Mouse (Mus musculus) spleen, adult 2 months (tissue): ENCODE results near the gene Ybx2. TPM values are rescaled to one million over a fixed set of nuclear protein-coding genes. Genes with fewer than 3 reads are reported as not detected.
A peak's percentile ranks its signal among the peaks of the same experiment; 100 is the strongest.

ENCODE experiments used
- DNase-seq, 2 experiments: peaks; one replicate each; pipeline versions ENCODE4 v3.0.0 to v3.0.0-alpha.2; 2012 to 2021; ENCODE audit warnings: low spot score in 2 of 2, low read depth in 1 of 2
- H3K27ac ChIP-seq: fragments of 200-500 bp; 2 replicates; pipeline ENCODE4 v1.5.1; 2012; ENCODE audit warnings: low read length, inconsistent platforms; ENCODE audit not compliant: insufficient read depth
- H3K27me3 ChIP-seq: fragments of 200-500 bp; 2 replicates; pipeline ENCODE4 v1.6.1; 2012; ENCODE audit warnings: mild to moderate bottlenecking, moderate library complexity, low read length, inconsistent platforms; ENCODE audit not compliant: control insufficient read depth, insufficient read depth
- H3K36me3 ChIP-seq: fragments of 200-500 bp; 2 replicates; pipeline ENCODE4 v1.6.1; 2012; ENCODE audit warnings: mild to moderate bottlenecking, low read length, inconsistent platforms; ENCODE audit not compliant: control insufficient read depth, insufficient read depth
- H3K4me1 ChIP-seq: fragments of 200-500 bp; 2 replicates; pipeline ENCODE4 v1.6.1; 2011; ENCODE audit warnings: inconsistent platforms; ENCODE audit not compliant: control insufficient read depth, insufficient read depth, insufficient read length
- H3K4me3 ChIP-seq: fragments of 200-500 bp; 2 replicates; pipeline ENCODE4 v1.5.1; 2011; ENCODE audit warnings: mild to moderate bottlenecking, inconsistent platforms; ENCODE audit not compliant: insufficient read depth, insufficient read length; ENCODE audit errors: extremely low read depth
- CTCF ChIP-seq: fragments of 200-500 bp; IDR thresholded peaks from 2 replicates; pipeline ENCODE4 v1.5.1; 2011; ENCODE audit warnings: mild to moderate bottlenecking, inconsistent platforms; ENCODE audit not compliant: insufficient read depth, insufficient read length, insufficient replicate concordance; ENCODE audit errors: extremely low read depth
- POLR2A ChIP-seq: fragments of 200-500 bp; IDR thresholded peaks from 2 replicates; pipeline ENCODE4 v1.6.1; 2011; ENCODE audit warnings: low read depth, low read length, inconsistent platforms
- WGBS: fragments of 180-500 bp; shearing (Covaris S2); methylation state at CpG from one replicate; pipeline ENCODE4 v1.1.7; 2018; 5-methylcytosine and 5-hydroxymethylcytosine counted together
- polyA plus RNA-seq: library from polyadenylated mRNA; depleted of rRNA; stranded (reverse); fragments of >200 nt; gene quantifications from 2 replicates; pipeline ENCODE4 v1.2.3, GENCODE M21; 2012; rRNA removed

Ybx2 gene
- polyA plus RNA-seq, result 0.36 TPM in 2 replicates

- Histone ChIP-seq H3K27ac (no peak within 1 kb of the TSS), H3K4me1 (peaks cover 21% of the 10 kb centered on the region), H3K4me3 (peak within 1 kb of the TSS; percentile 51; the same call in 1 of the 2 replicates), H3K27me3 (peaks cover 13% of the 10 kb centered on the region), H3K36me3 (no peaks in the 10 kb centered on the region)
- no peak for TF ChIP-seq CTCF
- no peak for TF ChIP-seq POLR2A
- 2% methylated on average over 55 of the region's 62 CpGs for WGBS
- peak in 1 of 2 experiments; percentile 87 for DNase-seq
Measured at GRCm38 (mm10) chr11:69935137-69935879, at the start of gene Ybx2. Gene Ybx2, plus strand, starts transcription at chr11:69935796.

- Histone ChIP-seq H3K36me3 (peaks cover 51% of the 10 kb centered on the region), H3K27ac (no peak overlapping the region)
- WGBS, result 80% methylated on average over 8 of the region's 8 CpGs
Measured at GRCm38 (mm10) chr11:69886907-69887635, 48.5 kb upstream of the Ybx2 start.

GRCm38 (mm10) chr11:69891482-69891881 lies 44.1 kb upstream of the Ybx2 start:
- TF ChIP-seq POLR2A (no peak), CTCF (no peak)
- Histone ChIP-seq H3K36me3 (peaks cover 25% of the 10 kb centered on the region), H3K27me3 (no peaks in the 10 kb centered on the region), H3K27ac (no peak overlapping the region), H3K4me1 (peaks cover 11% of the 10 kb centered on the region; the same call in 1 of the 2 replicates), H3K4me3 (no peak overlapping the region)
- 86% methylated on average over 4 of the region's 4 CpGs for WGBS
- DNase-seq, result no peak

More at GRCm38 (mm10) chr11:69886907-69887635, 48.5 kb upstream of the Ybx2 start:
- DNase-seq, result no peak
- peaks cover 5% of the 10 kb centered on the region; the same call in 1 of the 2 replicates for H3K4me1 ChIP-seq
- no peaks in the 10 kb centered on the region for H3K27me3 ChIP-seq
- H3K4me3 ChIP-seq, result no peak overlapping the region
- TF ChIP-seq CTCF, result no peak; the same call in 1 of the 2 replicates
- TF ChIP-seq POLR2A, result no peak

GRCm38 (mm10) chr11:69894671-69895070 lies 40.9 kb upstream of the Ybx2 start:
- H3K4me3 ChIP-seq, result peak overlapping the region; percentile 70
- no peaks in the 10 kb centered on the region for H3K27me3 ChIP-seq
- peak overlapping the region; percentile 98 for H3K27ac ChIP-seq
- WGBS, result 4% methylated on average over 5 of the region's 5 CpGs
- peak; percentile 65 to 87 for DNase-seq
- TF ChIP-seq CTCF (no peak), POLR2A (no peak; the same call in 1 of the 2 replicates)
- peaks cover 11% of the 10 kb centered on the region; the same call in 1 of the 2 replicates for H3K4me1 ChIP-seq
- H3K36me3 ChIP-seq, result peaks cover 14% of the 10 kb centered on the region

- WGBS, result 6% methylated on average over 4 of the region's 4 CpGs
- TF ChIP-seq POLR2A (no peak; the same call in 1 of the 2 replicates), CTCF (no peak)
- Histone ChIP-seq H3K27ac (peak within 1 kb of the TSS; percentile 98), H3K4me1 (peaks cover 11% of the 10 kb centered on the region; the same call in 1 of the 2 replicates), H3K4me3 (peak within 1 kb of the TSS; percentile 70), H3K27me3 (no peaks in the 10 kb centered on the region), H3K36me3 (peaks cover 8% of the 10 kb centered on the region)
- DNase-seq, result peak in 1 of 2 experiments; percentile 62
Measured at GRCm38 (mm10) chr11:69895291-69895690, 40.3 kb upstream of the Ybx2 start, which contains the start of gene Acap1. Gene Acap1, minus strand, starts transcription at chr11:69895539.

- Histone ChIP-seq H3K36me3 (peaks cover 8% of the 10 kb centered on the region), H3K4me1 (peaks cover 7% of the 10 kb centered on the region; the same call in 1 of the 2 replicates), H3K4me3 (no peak overlapping the region), H3K27ac (no peak overlapping the region), H3K27me3 (no peaks in the 10 kb centered on the region)
- no peak for DNase-seq
- 52% methylated on average over 4 of the region's 4 CpGs for WGBS
- TF ChIP-seq CTCF (no peak), POLR2A (no peak)
Measured at GRCm38 (mm10) chr11:69899870-69900269, 35.7 kb upstream of the Ybx2 start.
